Mouse (Mus musculus) cerebellum, adult 2 months (tissue): ENCODE measurements around the gene Lyrm7. TPM values are rescaled to one million over a fixed set of nuclear protein-coding genes. Genes with fewer than 3 reads are reported as not detected.

Experiments
- DNase-seq, 2 experiments: peaks; one replicate each; pipeline ENCODE4 v3.0.0; 2021
- H3K27ac ChIP-seq: fragments of 200-500 bp; 2 replicates; pipeline ENCODE4 v1.5.1; 2012; ENCODE audit warnings: low read length, control low read depth, inconsistent platforms; ENCODE audit not compliant: insufficient read depth
- H3K27me3 ChIP-seq: fragments of 200-500 bp; 2 replicates; pipeline ENCODE4 v1.6.1; 2012; ENCODE audit warnings: inconsistent platforms, mild to moderate bottlenecking, low read length, moderate library complexity; ENCODE audit not compliant: control insufficient read depth, insufficient read depth
- H3K4me1 ChIP-seq: fragments of 200-500 bp; 2 replicates; pipeline ENCODE4 v1.6.1; 2011; ENCODE audit warnings: low read length; ENCODE audit not compliant: control insufficient read depth, insufficient read depth
- H3K4me3 ChIP-seq: fragments of 200-500 bp; replicated peaks from 2 replicates; pipeline ENCODE3; 2011; ENCODE audit warnings: mild to moderate bottlenecking, low read depth, low read length, control low read depth; ENCODE audit not compliant: insufficient read depth
- CTCF ChIP-seq: fragments of 200-500 bp; IDR thresholded peaks from 2 replicates; pipeline ENCODE4 v1.5.1; 2011; ENCODE audit warnings: low read depth, mild to moderate bottlenecking, control low read depth, low read length, moderate library complexity, borderline replicate concordance; ENCODE audit not compliant: insufficient read depth
- POLR2A ChIP-seq: fragments of 200-500 bp; IDR thresholded peaks from 2 replicates; pipeline ENCODE4 v1.6.1; 2011; ENCODE audit warnings: low read length, control low read depth, borderline replicate concordance; ENCODE audit not compliant: insufficient read depth
- WGBS: fragments of 180-500 bp; shearing (Covaris S2); methylation state at CpG from one replicate; pipeline ENCODE4 v1.1.7; 2018; 5-methylcytosine and 5-hydroxymethylcytosine counted together
- polyA plus RNA-seq: library from polyadenylated mRNA; depleted of rRNA; stranded (reverse); fragments of >200 nt; gene quantifications from 2 replicates; pipeline ENCODE4 v1.2.3, GENCODE M21; 2012; rRNA removed

The Lyrm7 gene
- polyA plus RNA-seq: 18.8 and 24.3 TPM in 2 replicates

DNA sequence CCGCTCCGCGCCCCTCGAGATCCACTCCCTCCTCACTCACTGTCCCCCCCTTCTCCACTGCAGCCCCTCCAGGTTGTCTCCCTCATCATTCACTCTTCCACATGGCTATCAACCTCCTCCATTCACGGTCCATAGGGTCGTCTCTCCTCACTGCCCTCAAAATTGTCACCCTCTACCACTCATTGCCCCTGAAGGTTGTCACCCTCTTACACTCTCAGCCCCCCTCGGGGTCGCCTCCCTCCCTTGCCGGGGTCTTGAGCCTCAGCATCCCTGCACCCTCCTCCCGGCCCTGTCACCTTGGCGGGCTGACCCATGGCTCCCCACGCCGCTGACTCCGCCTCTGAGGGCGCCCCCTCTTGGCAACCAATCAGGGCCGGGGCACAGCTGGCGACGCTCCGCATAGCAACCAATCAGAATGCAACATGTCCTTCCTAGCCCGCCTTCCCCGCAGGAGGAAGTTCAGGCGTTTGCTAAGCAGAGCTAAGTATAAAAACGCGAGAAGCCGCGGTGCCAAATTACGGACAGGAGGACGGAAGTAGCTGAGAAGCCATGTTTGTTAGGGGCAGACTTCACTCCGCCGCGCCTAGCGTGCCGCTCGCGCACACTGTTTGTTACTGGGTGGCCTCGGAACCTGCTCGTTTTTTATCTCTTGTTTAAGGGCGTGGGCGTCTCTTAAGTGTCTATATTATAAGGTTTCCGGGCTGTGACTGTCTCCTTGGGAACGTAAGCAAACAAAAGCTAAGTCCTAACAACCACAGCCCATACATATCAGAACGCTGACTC, at the start of gene Lyrm7:
Lyrm7 (minus strand) TSS at position 661 of the 783 bp plus-strand sequence.
- peak; percentile 98 to 99 for DNase-seq
- Histone ChIP-seq H3K4me3 (peak within 1 kb of the TSS; percentile 94), H3K27ac (peak within 1 kb of the TSS; percentile 88), H3K27me3 (no peaks in the 10 kb centered on the region), H3K4me1 (no peaks in the 10 kb centered on the region)
- no peak for TF ChIP-seq CTCF
- peak; percentile 95 for TF ChIP-seq POLR2A
- WGBS: under 1% methylated on average over 42 of the region's 42 CpGs

DNA sequence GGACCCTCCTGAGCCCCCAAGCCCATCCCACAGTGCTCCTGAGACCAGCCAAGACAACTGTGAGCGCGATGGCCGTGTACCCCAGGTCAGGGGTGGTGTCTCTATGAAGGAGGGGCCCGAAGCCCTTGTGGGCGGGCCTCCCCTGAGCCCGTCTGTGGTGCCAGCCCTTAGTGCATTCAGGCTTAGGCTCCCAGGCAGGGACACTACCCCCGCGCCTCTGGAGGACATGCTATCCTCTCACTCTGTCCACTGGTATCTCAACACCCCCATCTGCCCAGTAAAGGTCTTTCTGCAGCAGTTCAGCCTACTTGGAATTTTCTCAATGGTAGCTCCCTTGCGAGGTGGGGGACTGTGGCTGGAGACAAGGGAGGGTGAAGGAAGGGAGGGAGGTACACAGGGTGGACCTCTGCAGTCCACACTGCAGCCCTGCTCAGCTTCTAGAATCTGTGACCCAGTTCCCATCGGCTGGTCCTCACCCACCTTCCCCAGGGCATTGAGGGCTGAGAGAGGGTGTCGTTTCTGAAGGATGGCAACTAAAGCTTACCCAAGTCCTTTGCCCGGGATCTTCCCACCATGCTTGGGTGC, 49.5 kb upstream of the Lyrm7 start:
- H3K4me3 ChIP-seq: no peak overlapping the region
- TF ChIP-seq POLR2A: no peak
- 84% methylated on average over 12 of the region's 12 CpGs for WGBS
- H3K27me3 ChIP-seq: no peaks in the 10 kb centered on the region
- no peak overlapping the region for H3K27ac ChIP-seq
- no peak for DNase-seq
- peaks cover 8% of the 10 kb centered on the region; the same call in 1 of the 2 replicates for H3K4me1 ChIP-seq

DNA sequence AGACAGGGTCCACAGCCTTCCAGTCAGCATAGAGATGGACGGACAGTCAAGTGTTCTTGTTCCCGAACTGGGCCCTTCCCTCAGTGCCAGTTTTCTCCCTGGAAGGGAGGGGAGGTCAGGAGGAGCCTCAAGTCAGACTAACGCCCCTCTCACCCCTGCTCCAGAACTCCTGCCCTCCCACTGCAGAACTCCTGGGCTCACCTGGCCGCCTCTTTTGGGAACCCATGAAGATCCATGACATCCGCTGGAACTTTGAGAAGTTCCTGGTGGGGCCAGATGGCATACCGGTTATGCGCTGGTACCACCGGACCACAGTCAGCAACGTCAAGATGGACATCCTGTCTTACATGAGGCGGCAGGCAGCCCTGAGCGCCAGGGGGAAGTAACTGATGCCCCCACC, 48.6 kb upstream of the Lyrm7 start:
- Histone ChIP-seq H3K4me1 (peaks cover 6% of the 10 kb centered on the region; the same call in 1 of the 2 replicates), H3K27me3 (no peaks in the 10 kb centered on the region), H3K27ac (no peak overlapping the region), H3K4me3 (no peak overlapping the region)
- no peak for DNase-seq
- no peak for TF ChIP-seq CTCF
- 93% methylated on average over 11 of the region's 11 CpGs for WGBS

DNA sequence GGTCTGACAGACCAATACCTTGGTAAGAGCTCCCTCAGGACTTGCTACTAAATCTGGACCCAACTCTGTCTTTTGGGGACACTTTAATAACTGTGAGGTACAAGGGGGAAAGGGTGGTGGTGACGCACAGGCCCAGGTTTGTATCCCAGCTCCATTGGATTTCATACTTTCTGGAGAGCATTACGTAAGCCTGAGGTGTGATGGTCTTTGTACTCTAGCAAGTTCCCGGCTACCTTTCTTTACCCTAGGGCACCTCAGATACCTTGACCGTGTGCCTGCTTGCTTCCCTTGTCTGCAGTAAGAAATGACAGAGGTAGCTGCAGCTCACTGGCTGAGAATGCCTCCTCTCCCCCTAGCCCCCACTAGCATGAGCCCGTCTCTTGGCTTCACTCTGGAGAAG, 46.5 kb upstream of the Lyrm7 start:
- TF ChIP-seq POLR2A (no peak), CTCF (no peak)
- Histone ChIP-seq H3K27me3 (no peaks in the 10 kb centered on the region), H3K4me1 (no peaks in the 10 kb centered on the region), H3K27ac (no peak overlapping the region), H3K4me3 (no peak overlapping the region)
- 95% methylated on average over 5 of the region's 5 CpGs for WGBS
- no peak for DNase-seq

DNA sequence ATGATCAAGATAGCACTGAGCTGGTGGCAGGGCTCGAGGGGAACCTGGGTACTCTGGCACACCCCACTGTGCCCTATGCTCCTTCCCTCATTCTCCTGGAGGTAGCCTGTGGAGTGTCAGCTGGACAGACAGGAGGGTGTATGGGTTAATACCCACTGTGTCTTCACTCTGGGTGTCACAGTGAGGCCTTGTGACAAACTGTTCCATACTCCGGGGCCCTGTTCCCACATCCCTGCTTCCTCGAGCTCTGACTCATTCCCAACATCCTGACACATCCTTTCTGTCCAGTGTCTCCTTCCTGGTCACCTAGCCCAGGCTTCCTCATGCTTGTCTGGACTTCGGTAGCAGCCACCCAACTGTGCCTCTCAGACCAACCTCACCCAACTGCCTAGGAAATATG, 45.8 kb upstream of the Lyrm7 start:
- 75% methylated on average over 4 of the region's 4 CpGs for WGBS
- Histone ChIP-seq H3K4me3 (no peak overlapping the region), H3K27me3 (no peaks in the 10 kb centered on the region), H3K27ac (no peak overlapping the region), H3K4me1 (no peaks in the 10 kb centered on the region)
- no peak for DNase-seq
- no peak for TF ChIP-seq POLR2A
- TF ChIP-seq CTCF: no peak

DNA sequence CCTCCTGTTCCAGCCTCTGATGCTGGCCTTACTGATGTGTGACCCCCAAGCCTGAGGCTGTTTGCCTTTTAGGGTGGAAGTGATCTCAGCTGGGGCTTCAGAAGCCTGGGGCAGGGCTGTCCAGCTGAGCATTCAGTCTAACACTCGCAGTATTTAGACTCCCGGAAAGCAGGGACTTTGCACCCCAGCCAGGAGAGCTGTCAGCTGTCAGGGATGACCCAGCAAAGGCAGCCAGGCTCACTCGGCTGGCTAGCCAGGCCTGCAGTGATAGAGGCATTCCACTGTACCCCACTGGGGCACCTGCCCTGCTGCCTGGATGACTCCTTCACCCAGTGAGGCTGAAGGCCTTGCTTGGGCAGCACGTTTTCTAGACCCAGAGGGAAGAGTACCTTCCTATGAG, 45.2 kb upstream of the Lyrm7 start:
- TF ChIP-seq POLR2A: no peak
- no peak for TF ChIP-seq CTCF
- H3K27me3 ChIP-seq: no peaks in the 10 kb centered on the region
- H3K27ac ChIP-seq: no peak overlapping the region
- H3K4me3 ChIP-seq: no peak overlapping the region
- DNase-seq: no peak
- WGBS: 36% methylated on average over 4 of the region's 4 CpGs
- no peaks in the 10 kb centered on the region for H3K4me1 ChIP-seq

DNA sequence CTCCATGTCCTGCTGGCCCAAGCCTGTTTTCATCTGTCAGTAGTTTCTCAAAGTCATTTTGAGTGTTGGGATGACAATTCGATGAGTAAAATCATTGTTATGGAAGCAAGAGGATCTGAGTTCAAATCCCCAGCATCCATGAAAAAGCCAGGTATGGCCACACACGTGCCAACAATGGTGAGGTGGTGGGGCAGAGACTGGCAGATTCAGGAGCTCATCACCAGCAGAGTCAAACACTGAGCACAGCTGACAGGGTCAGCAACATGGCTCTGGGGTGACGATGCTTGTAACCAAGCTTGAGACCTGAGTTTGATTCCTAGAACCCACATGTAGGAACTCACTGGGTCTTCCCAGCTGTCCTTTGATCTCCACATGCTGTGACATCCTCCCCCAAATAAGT, 44.4 kb upstream of the Lyrm7 start:
- Histone ChIP-seq H3K4me1 (no peaks in the 10 kb centered on the region), H3K27me3 (no peaks in the 10 kb centered on the region), H3K27ac (no peak overlapping the region), H3K4me3 (no peak overlapping the region)
- TF ChIP-seq CTCF: no peak
- no peak for TF ChIP-seq POLR2A
- DNase-seq: no peak
- 83% methylated on average over 3 of the region's 3 CpGs for WGBS

DNA sequence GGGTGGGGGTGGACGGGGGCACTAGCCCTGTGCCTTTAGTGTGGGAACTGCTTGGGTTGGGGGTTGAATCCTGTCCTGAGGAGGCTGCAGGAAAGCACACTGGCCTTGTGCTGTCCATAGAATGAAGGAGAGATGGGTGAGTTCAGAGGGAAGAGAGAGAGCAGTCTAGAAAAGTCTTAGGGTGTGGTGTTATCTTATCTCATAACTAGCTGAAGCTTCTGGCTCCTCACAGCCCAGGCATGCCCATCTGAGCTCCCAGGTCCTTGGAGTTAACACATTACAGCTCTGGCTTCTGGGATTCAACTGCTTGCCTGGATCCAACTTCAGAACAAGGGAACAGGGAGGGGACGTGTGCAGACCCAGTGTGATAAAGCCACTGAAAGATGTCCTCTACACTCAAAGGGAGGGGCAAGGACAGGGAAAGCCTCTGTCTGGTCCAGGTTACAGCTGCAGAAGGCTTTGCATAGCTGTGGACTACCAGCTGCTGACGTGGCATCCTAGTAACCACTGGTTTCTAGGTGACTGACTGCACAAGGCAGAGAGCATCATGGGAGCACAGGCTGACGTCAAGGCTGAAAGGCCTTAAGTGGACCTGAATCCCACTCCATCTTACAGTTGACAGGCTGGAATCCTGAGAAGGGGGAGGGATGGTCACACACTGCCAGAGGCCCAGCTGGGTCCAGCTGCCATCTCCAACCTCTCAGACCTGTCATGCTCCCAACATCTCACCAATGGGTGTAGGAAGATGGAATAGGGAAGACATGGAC, 43.4 kb upstream of the Lyrm7 start:
- H3K27ac ChIP-seq: no peak overlapping the region

More for the DNA sequence above, 43.4 kb upstream of the Lyrm7 start:
- 66% methylated on average over 4 of the region's 4 CpGs for WGBS
- Histone ChIP-seq H3K27me3 (no peaks in the 10 kb centered on the region), H3K4me1 (no peaks in the 10 kb centered on the region), H3K4me3 (no peak overlapping the region)
- DNase-seq: no peak
- TF ChIP-seq POLR2A (no peak), CTCF (no peak)
